Mouse (Mus musculus) stomach, postnatal 0 days (tissue): ENCODE measurements around the gene Sned1.

Experiments used
- CTCF ChIP-seq: IDR thresholded peaks from 2 replicates; pipeline ENCODE4 v1.5.1; 2016; ENCODE audit warnings: antibody characterized with exemption, low read depth, mild to moderate bottlenecking, moderate library complexity
- EP300 ChIP-seq: optimal IDR thresholded peaks from 2 replicates; pipeline ENCODE3; 2016; ENCODE audit warnings: antibody characterized with exemption

DNA sequence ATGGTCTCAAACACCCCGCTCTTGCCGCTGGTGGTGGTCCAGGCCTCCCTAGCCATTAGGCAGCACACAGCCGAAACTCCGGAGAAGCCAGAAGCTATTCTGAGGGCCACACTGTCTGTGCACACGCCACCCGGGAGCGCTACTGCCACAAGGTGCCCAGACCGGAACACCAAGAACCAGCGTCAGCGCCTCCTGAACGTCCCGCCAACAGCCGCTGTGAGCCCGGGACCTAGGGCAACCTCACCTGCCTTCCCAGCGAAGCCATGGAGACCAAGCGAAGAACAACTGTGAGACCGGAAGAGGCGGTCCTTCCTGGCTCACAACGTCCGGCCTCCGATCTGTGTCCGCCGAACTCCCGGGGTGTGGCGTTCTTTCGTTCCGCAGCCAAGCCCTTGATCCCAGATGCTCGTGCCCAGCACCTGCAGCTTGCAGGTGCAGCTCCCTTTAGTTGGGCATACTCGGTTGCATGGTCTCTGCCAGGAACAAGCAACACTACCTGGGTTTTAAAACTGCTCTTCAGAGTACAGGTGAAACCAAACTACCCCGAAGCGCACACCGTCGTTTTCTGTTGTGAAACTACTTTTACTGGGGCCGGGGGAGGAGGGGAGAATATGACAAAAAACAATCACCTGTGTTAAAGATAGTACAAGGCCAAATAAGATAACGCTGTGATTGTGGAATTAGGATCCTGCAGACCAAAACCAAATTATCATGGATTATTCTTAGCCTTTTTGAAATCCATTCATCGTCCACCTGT lies 70.1 kb downstream of the Sned1 start, which contains the start of gene Mterf4:
- TF ChIP-seq CTCF (peak; percentile 4; the same call in 1 of the 2 replicates), EP300 (no peak)
